Mouse (Mus musculus): ENCODE measurements around the gene Orc6. TPM values are rescaled to one million over a fixed set of nuclear protein-coding genes. Genes with fewer than 3 reads are reported as not detected.

Orc6 gene
- polyA plus RNA-seq, 1 experiment from 2014 or later = 84.4 TPM

DNA sequence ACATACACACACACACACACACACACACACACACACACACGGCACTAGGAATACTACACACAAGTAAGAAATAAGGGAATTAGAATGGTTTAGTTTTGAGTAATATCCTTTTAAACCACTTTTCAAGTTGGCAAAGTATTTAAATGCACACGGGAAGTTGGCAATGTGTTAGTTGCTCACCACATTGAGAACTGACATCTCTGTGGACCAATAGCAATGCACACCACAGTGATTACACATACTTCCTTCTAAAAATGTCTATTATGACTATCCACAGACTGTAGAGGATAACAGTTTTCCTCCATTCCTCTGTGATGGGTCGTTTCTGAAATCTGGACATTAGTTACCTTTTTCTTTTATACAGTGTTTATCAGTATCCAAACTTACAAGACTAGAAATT, 23.7 kb downstream of the Orc6 start:
- Histone ChIP-seq H3K9ac (no peak overlapping the region), H3K27me3 (no peaks in the 10 kb centered on the region), H3K4me2 (no peak overlapping the region), H3K4me3 (replicated peaks) (no peak overlapping the region), H3K4me1 (replicated peaks) (peaks cover 28% of the 10 kb centered on the region), H3K9me3 (replicated peaks) (no peaks in the 10 kb centered on the region), H3K27ac (replicated peaks) (no peak overlapping the region), H3K36me3 (replicated peaks) (peaks cover 61% of the 10 kb centered on the region)
- no peak for ATAC-seq (ENCODE audit: insufficient read depth)
- WGBS (ENCODE audit: insufficient replicate concordance) = 63% methylated on average over 3 of the region's 3 CpGs

DNA sequence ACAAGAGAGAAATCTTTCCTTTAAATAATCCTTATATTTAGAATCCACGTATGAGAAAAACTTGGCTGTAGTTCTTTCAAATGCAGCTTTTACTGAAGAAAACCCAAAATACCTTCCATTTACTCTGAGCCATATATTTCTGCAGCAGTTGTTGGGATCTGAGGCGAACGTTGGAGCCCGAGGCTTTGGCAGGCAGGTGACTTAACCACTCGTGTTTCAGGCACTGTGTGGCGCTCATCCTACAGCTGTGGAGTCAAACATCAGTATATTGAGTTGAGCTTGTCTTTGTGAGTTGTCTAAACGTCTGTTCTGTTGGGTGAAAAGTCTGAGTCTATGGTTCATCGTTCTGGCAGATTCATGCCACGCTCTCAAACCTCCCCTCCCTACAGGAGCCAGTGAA, 27.6 kb downstream of the Orc6 start:
- ATAC-seq (ENCODE audit: insufficient read depth) = no peak
- peaks cover 91% of the 10 kb centered on the region for H3K36me3 ChIP-seq (replicated peaks)
- 80% methylated on average over 9 of the region's 9 CpGs for WGBS (ENCODE audit: insufficient replicate concordance)

DNA sequence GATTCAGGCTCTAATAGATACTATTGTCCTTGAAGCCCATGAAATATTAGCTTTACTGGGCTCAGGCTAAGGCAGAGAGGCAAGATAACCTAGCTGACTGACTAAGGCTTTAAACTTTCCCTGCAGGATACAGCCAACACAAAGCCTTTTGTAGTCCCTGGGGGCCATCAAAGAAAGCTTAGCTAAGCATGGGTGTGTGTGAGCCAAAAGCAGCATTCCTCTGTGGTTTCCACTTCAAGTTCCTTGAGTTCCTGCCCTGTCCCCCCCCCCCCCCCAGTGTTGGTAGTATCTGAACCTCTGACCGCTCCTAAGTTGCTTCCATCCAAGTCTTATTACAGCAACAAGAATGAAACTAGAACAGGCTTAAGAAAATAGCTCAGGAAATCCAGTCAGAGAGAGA, 30.1 kb downstream of the Orc6 start:
- Histone ChIP-seq H3K36me3 (replicated peaks) (peaks cover 86% of the 10 kb centered on the region), H3K4me2 (no peak overlapping the region), H3K27ac (replicated peaks) (no peak overlapping the region), H3K4me3 (replicated peaks) (no peak overlapping the region), H3K9ac (no peak overlapping the region), H3K27me3 (no peaks in the 10 kb centered on the region), H3K4me1 (replicated peaks) (peaks cover 4% of the 10 kb centered on the region), H3K9me3 (replicated peaks) (no peaks in the 10 kb centered on the region)
- ATAC-seq (ENCODE audit: insufficient read depth) = no peak
- 95% methylated on average over 1 of the region's 1 CpGs for WGBS (ENCODE audit: insufficient replicate concordance)

More for the DNA sequence above, 27.6 kb downstream of the Orc6 start:
- Histone ChIP-seq H3K4me1 (replicated peaks) (peaks cover 11% of the 10 kb centered on the region; the same call in 1 of the 2 replicates), H3K9me3 (replicated peaks) (no peaks in the 10 kb centered on the region), H3K4me3 (replicated peaks) (no peak overlapping the region), H3K27ac (replicated peaks) (no peak overlapping the region), H3K4me2 (no peak overlapping the region), H3K9ac (no peak overlapping the region), H3K27me3 (no peaks in the 10 kb centered on the region)

DNA sequence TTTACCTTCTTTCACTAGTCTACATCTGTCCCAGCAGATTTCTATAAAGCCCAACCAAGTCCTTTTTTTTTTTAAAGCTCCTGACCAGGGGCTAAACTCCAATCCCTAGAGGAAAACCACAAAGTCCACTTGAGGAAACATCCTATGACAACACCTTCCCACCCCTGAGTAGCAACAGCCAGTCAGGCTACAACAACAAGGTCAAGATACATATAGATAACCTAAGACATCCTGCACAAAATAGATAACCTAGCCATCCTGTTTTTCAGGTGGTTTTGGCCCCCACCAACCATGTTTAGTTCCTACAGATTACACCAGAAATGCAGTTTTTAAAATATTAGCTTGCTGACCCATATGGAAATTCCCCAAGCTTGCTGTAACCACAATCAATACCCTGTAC, 35.7 kb downstream of the Orc6 start:
- peak overlapping the region; percentile 29 for H3K27ac ChIP-seq (replicated peaks)
- H3K27me3 ChIP-seq = no peaks in the 10 kb centered on the region
- peaks cover 76% of the 10 kb centered on the region for H3K36me3 ChIP-seq (replicated peaks)
- H3K9ac ChIP-seq = no peak overlapping the region
- peak; percentile 70 for ATAC-seq (ENCODE audit: insufficient read depth)
- peaks cover 20% of the 10 kb centered on the region for H3K4me1 ChIP-seq (replicated peaks)
- H3K9me3 ChIP-seq (replicated peaks) = no peaks in the 10 kb centered on the region
- H3K4me3 ChIP-seq (replicated peaks) = no peak overlapping the region
- H3K4me2 ChIP-seq = peak overlapping the region; percentile 1; the same call in 1 of the 2 replicates

DNA sequence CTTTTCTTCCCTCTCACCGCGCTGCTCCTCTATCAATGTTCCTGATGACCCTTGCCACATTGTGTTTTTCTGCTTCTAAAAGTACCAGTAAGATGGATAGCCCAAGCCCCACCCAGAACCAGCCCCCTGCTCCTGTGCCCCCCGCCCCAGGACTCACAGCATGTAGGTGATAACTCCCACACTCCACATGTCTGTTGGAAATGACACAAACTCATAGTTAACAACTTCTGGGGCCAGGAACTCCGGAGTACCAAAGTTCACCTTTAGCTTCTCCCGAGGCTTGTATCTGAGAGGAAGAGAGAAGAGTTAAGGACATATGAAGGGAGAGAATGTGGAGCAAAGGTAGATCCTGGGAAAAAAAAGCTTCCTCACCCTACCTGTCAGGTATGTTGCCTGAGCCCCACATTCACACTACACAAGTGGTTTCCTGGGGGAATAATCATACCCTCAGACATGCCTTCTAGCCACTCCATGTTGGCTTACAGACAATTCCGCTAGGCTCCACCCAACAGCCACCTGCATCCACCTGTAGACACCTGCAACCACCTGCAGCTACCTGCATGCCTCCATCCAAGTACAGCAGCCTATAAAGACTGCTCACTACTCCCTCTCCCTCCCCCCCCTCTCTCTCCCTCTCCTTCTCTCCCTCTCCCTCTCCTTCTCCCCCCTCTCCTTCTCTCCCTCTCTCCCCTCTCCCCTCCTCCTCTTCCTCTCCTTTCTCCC, 36.9 kb downstream of the Orc6 start:
- no peak overlapping the region for H3K9ac ChIP-seq
- no peak overlapping the region for H3K4me3 ChIP-seq (replicated peaks)
- ATAC-seq (ENCODE audit: insufficient read depth) = no peak
- H3K4me1 ChIP-seq (replicated peaks) = peaks cover 20% of the 10 kb centered on the region
- 78% methylated on average over 6 of the region's 6 CpGs for WGBS (ENCODE audit: insufficient replicate concordance)
- no peaks in the 10 kb centered on the region for H3K9me3 ChIP-seq (replicated peaks)
- peak overlapping the region; percentile 58; the same call in 1 of the 2 replicates for H3K27ac ChIP-seq (replicated peaks)
- peaks cover 76% of the 10 kb centered on the region for H3K36me3 ChIP-seq (replicated peaks)
- no peaks in the 10 kb centered on the region for H3K27me3 ChIP-seq
- H3K4me2 ChIP-seq = no peak overlapping the region

DNA sequence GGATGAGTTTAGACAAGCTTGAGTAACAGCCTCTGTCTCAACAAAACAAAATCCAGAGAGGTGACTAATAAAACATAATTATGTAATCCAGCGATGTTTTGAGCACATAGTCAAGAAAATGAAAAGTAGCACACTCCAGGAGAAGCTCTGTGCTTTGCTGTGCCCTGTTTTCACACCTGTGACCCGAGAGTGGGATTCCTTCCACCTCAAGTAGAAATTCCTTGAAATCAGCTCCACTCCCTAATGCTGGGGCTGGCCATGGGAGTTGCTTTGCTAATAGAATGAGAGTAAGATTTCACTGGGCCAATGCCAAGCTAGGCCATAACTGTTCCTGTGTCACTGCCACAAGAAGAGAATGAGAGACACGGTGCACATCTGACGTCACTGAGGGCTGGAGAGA, 38.2 kb downstream of the Orc6 start:
- Histone ChIP-seq H3K4me3 (replicated peaks) (no peak overlapping the region), H3K27ac (replicated peaks) (no peak overlapping the region; the same call in 1 of the 2 replicates), H3K36me3 (replicated peaks) (peaks cover 78% of the 10 kb centered on the region), H3K4me2 (no peak overlapping the region), H3K9me3 (replicated peaks) (no peaks in the 10 kb centered on the region), H3K27me3 (no peaks in the 10 kb centered on the region), H3K9ac (no peak overlapping the region), H3K4me1 (replicated peaks) (peaks cover 20% of the 10 kb centered on the region)
- WGBS (ENCODE audit: insufficient replicate concordance) = 81% methylated on average over 4 of the region's 4 CpGs
- no peak for ATAC-seq (ENCODE audit: insufficient read depth)

DNA sequence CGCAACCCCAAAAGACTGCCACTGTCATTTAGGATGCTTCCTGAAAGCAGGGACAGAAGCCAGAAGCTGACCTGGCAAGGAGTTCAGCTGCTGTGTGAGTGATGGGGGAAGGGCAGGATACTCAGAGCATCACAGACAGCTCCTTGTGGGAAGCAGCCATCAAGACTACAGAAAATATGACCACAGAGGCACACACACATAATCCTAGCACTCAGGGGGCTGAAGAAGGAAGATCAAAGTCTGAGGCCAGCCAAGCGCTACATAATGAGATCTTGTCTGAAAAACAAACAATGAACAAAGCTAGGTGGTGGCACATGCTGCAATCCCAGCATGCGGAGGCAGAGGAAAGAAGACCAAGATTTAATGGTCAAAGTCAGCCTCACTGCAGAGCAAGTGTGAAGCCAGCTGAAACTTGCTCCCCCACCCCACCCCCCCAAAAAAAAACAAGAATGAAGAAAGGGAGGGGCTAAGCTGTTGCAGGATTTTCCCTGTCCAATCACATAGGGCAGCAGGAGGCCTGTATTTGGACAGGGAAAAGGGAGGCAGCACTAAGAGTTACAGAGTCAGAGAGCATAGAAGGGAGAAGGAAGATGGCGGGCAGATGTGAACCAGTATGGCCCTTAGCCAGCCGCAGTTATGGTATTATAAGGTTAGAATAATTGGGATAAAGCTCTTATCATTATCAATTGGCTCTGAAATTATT, 40.6 kb downstream of the Orc6 start:
- H3K4me2 ChIP-seq = no peak overlapping the region
- WGBS (ENCODE audit: insufficient replicate concordance) = 89% methylated on average over 5 of the region's 5 CpGs
- no peak for ATAC-seq (ENCODE audit: insufficient read depth)
- H3K27ac ChIP-seq (replicated peaks) = no peak overlapping the region
- H3K9me3 ChIP-seq (replicated peaks) = no peaks in the 10 kb centered on the region
- H3K36me3 ChIP-seq (replicated peaks) = peaks cover 73% of the 10 kb centered on the region
- H3K4me1 ChIP-seq (replicated peaks) = peaks cover 16% of the 10 kb centered on the region
- H3K4me3 ChIP-seq (replicated peaks) = no peak overlapping the region
- no peaks in the 10 kb centered on the region for H3K27me3 ChIP-seq
- H3K9ac ChIP-seq = no peak overlapping the region

DNA sequence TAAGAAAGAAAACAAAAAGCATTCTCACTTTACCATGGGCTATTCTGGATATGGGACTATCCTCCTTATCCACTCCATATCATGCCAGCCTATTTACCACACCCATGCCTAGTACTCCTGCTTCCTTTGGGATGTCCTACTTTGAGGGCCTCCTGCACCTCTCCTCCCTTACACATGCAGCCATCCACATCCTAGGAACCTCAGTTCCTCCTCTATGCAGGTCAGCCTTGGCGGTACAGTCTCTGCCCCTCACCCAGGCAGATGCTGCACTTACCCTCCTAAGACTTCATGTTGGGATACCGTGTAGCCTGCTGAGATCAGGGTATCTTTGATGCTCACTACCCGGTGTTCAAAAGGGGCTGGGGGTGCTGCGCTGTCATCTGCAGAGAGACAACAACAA, 53.9 kb downstream of the Orc6 start:
- Histone ChIP-seq H3K27me3 (no peaks in the 10 kb centered on the region), H3K4me3 (replicated peaks) (no peak overlapping the region), H3K4me1 (replicated peaks) (no peaks in the 10 kb centered on the region), H3K36me3 (replicated peaks) (peaks cover 82% of the 10 kb centered on the region), H3K9me3 (replicated peaks) (no peaks in the 10 kb centered on the region), H3K9ac (no peak overlapping the region), H3K4me2 (no peak overlapping the region), H3K27ac (replicated peaks) (no peak overlapping the region)
- no peak for ATAC-seq (ENCODE audit: insufficient read depth)
- 86% methylated on average over 4 of the region's 4 CpGs for WGBS (ENCODE audit: insufficient replicate concordance)

Other genes with a start within 250 kb of the Orc6 start
- 9.9 and 11.0 TPM in 2 replicates for gene Fbxw9, start 239.6 kb upstream of the Orc6 start, polyA plus RNA-seq (2015; fragmentation: Nextera tagmentation; extraction: Ambion mirVana)
- 0.45 TPM in 1 of 2 replicates, not detected in the other for gene Gm5741, start 231.7 kb upstream of the Orc6 start, polyA plus RNA-seq (2015; fragmentation: Nextera tagmentation; extraction: Ambion mirVana)
- 28.4 and 28.7 TPM in 2 replicates for gene Dhps, start 227.9 kb upstream of the Orc6 start, polyA plus RNA-seq (2015; fragmentation: Nextera tagmentation; extraction: Ambion mirVana)
- gene Wdr83os, start 218.9 kb upstream of the Orc6 start, polyA plus RNA-seq (2015; fragmentation: Nextera tagmentation; extraction: Ambion mirVana) = 55.6 and 58.5 TPM in 2 replicates
- 21.6 and 26.5 TPM in 2 replicates for gene Wdr83, start 218.3 kb upstream of the Orc6 start, polyA plus RNA-seq (2015; fragmentation: Nextera tagmentation; extraction: Ambion mirVana)
- 29.9 and 33.2 TPM in 2 replicates for gene Man2b1, start 216.4 kb upstream of the Orc6 start, polyA plus RNA-seq (2015; fragmentation: Nextera tagmentation; extraction: Ambion mirVana)
- 2.1 and 2.8 TPM in 2 replicates for gene Zfp791, start 176.5 kb upstream of the Orc6 start, polyA plus RNA-seq (2015; fragmentation: Nextera tagmentation; extraction: Ambion mirVana)
- not detected in 2 replicates for gene Cks1brt, start 147.7 kb upstream of the Orc6 start, polyA plus RNA-seq (2015; fragmentation: Nextera tagmentation; extraction: Ambion mirVana)
- gene Olfr371, start 73.6 kb upstream of the Orc6 start, polyA plus RNA-seq (2015; fragmentation: Nextera tagmentation; extraction: Ambion mirVana) = not detected in 2 replicates
- 85.1 and 92.3 TPM in 2 replicates for gene Vps35, start 170 bp downstream of the Orc6 start, polyA plus RNA-seq (2015; fragmentation: Nextera tagmentation; extraction: Ambion mirVana)
- 57.2 and 68.2 TPM in 2 replicates for gene Mylk3, start 86.7 kb downstream of the Orc6 start, polyA plus RNA-seq (2015; fragmentation: Nextera tagmentation; extraction: Ambion mirVana)
- gene 4921524J17Rik, start 133.2 kb downstream of the Orc6 start, polyA plus RNA-seq (2015; fragmentation: Nextera tagmentation; extraction: Ambion mirVana) = 14.8 and 15.6 TPM in 2 replicates
- 17.7 and 22.1 TPM in 2 replicates for gene Gpt2, start 192.9 kb downstream of the Orc6 start, polyA plus RNA-seq (2015; fragmentation: Nextera tagmentation; extraction: Ambion mirVana)